Mouse (Mus musculus) midbrain, postnatal 0 days (tissue): ENCODE data around the gene Cttn. TPM values are rescaled to one million over a fixed set of nuclear protein-coding genes. Genes with fewer than 3 reads are reported as not detected.

Experiments
- ATAC-seq: fragments of 200-750 bp; cut with Nextera tagmentation; 2 replicates; pipeline ENCODE4 v1.8.0; 2017; ENCODE audit warnings: moderate number of reproducible peaks, mild to moderate bottlenecking, moderate TSS enrichment, moderate library complexity; ENCODE audit not compliant: low FRiP score
- DNase-seq: peaks from one replicate; pipeline ENCODE4 v3.0.0-alpha.2; 2015; ENCODE audit warnings: low spot score
- H3K27ac ChIP-seq: fragments of 300-500 bp; sonication (generic); 2 replicates; pipeline ENCODE4 v1.5.1; 2014; ENCODE audit warnings: low read depth, mild to moderate bottlenecking, low read length, mixed read lengths
- H3K27me3 ChIP-seq: fragments of 300-500 bp; sonication (generic); 2 replicates; pipeline ENCODE4 v1.6.1; 2014; ENCODE audit warnings: low read length, control low read depth, mixed read lengths; ENCODE audit not compliant: insufficient read depth
- H3K36me3 ChIP-seq: fragments of 300-500 bp; sonication (generic); 2 replicates; pipeline ENCODE4 v1.6.1; 2014; ENCODE audit warnings: low read length, control low read depth, mixed read lengths; ENCODE audit not compliant: insufficient read depth
- H3K4me1 ChIP-seq: fragments of 300-500 bp; sonication (generic); 2 replicates; pipeline ENCODE4 v1.6.1; 2014; ENCODE audit warnings: mild to moderate bottlenecking, control low read depth, antibody characterized with exemption, low read length, mixed read lengths; ENCODE audit not compliant: insufficient read depth
- H3K4me2 ChIP-seq: fragments of 300-500 bp; sonication (generic); 2 replicates; pipeline ENCODE4 v1.6.1; 2014; ENCODE audit warnings: low read depth, mild to moderate bottlenecking, low read length, mixed read lengths; ENCODE audit not compliant: poor library complexity, severe bottlenecking
- H3K4me3 ChIP-seq: fragments of 300-500 bp; sonication (generic); 2 replicates; pipeline ENCODE4 v1.5.1; 2014; ENCODE audit warnings: low read depth, mild to moderate bottlenecking, low read length, moderate library complexity
- H3K9ac ChIP-seq: fragments of 300-500 bp; sonication (generic); replicated peaks from 2 replicates; pipeline ENCODE4 v1.6.1; 2014; ENCODE audit warnings: mild to moderate bottlenecking, low read length, moderate library complexity, mixed read lengths; ENCODE audit not compliant: poor library complexity, severe bottlenecking
- H3K9me3 ChIP-seq: fragments of 300-500 bp; sonication (generic); 2 replicates; pipeline ENCODE4 v1.6.1; 2016; ENCODE audit warnings: low read length, control low read depth
- CTCF ChIP-seq: IDR thresholded peaks from 2 replicates; pipeline ENCODE4 v1.5.1; 2016; ENCODE audit warnings: antibody characterized with exemption, mild to moderate bottlenecking
- WGBS: fragments of 180-500 bp; shearing (Covaris S2); extraction: QIAGEN DNeasy Blood & Tissue Kit; methylation state at CpG from one replicate; pipeline ENCODE4 v1.1.7; 2014; 5-methylcytosine and 5-hydroxymethylcytosine counted together
- polyA plus RNA-seq: library from polyadenylated mRNA; unstranded; fragments of >200 nt; fragmentation: Nextera tagmentation; extraction: Ambion mirVana; gene quantifications from 2 replicates; pipeline ENCODE4 v1.2.1, GENCODE M21; 2015
- total RNA-seq: library from RNA; depleted of rRNA; stranded (reverse); fragments of >200 nt; gene quantifications from 2 replicates; pipeline ENCODE4 v1.2.3, GENCODE M21; 2014

Gene Cttn
- total and polyA plus RNA-seq, 2 experiments from 2014 or later = 131 to 162 TPM

DNA sequence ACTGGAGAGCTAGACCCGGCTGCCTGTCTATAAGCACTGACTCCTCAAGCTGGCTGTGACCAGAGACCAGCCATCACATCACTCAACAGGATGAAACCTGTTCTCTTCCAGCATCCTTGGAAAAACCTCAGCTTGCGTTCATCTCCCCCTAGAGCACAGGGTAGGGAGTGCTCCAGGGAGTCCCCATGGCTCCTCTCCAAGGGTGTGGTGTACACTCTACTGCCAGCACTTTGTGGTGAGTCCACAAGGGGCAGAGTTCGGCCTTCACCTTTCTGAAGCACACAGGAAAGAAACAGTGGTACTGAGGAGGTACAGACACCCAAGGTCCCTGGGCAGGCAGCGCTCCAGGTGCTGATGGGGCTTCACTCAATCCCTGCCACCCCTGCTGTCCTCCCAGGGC is 55.0 kb downstream of the Cttn start:
- Histone ChIP-seq H3K4me3 (no peak overlapping the region), H3K4me2 (no peak overlapping the region), H3K9ac (no peak overlapping the region), H3K9me3 (no peaks in the 10 kb centered on the region), H3K27ac (peak overlapping the region; percentile 26; the same call in 1 of the 2 replicates), H3K4me1 (peaks cover 8% of the 10 kb centered on the region; the same call in 1 of the 2 replicates), H3K27me3 (no peaks in the 10 kb centered on the region), H3K36me3 (0 out of 2 replicates have a peak, but pooled peaks cover 8% of the 10 kb centered on the region)
- WGBS = 80% methylated on average over 4 of the region's 4 CpGs
- peak; percentile 57 for TF ChIP-seq CTCF
- peak; percentile 44 for DNase-seq
- no peak for ATAC-seq

DNA sequence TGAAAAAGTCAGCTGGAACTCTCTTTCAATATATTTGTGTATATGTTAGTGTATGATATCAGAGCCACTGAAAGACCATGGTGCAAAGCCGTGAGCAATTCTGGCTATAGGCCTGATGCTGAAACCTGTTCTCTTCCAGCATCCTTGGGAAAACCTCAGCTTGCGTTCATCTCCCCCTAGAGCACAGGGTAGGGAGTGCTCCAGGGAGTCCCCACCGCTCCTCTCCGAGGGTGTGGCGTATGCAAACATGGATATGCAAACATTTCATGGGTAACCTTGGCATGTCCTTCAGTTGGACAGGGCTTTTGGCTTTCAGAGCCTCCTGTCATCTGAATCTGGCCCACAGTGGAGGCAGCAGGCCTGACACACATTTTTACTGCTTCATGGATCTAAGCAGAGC is 56.2 kb downstream of the Cttn start:
- no peak overlapping the region for H3K4me3 ChIP-seq
- no peaks in the 10 kb centered on the region for H3K9me3 ChIP-seq
- H3K36me3 ChIP-seq = peaks cover 14% of the 10 kb centered on the region
- peaks cover 8% of the 10 kb centered on the region; the same call in 1 of the 2 replicates for H3K4me1 ChIP-seq
- H3K4me2 ChIP-seq = no peak overlapping the region
- H3K27ac ChIP-seq = no peak overlapping the region
- 81% methylated on average over 5 of the region's 5 CpGs for WGBS
- TF ChIP-seq CTCF = peak; percentile 26
- no peak for ATAC-seq
- no peak for DNase-seq
- H3K27me3 ChIP-seq = no peaks in the 10 kb centered on the region
- H3K9ac ChIP-seq = no peak overlapping the region

DNA sequence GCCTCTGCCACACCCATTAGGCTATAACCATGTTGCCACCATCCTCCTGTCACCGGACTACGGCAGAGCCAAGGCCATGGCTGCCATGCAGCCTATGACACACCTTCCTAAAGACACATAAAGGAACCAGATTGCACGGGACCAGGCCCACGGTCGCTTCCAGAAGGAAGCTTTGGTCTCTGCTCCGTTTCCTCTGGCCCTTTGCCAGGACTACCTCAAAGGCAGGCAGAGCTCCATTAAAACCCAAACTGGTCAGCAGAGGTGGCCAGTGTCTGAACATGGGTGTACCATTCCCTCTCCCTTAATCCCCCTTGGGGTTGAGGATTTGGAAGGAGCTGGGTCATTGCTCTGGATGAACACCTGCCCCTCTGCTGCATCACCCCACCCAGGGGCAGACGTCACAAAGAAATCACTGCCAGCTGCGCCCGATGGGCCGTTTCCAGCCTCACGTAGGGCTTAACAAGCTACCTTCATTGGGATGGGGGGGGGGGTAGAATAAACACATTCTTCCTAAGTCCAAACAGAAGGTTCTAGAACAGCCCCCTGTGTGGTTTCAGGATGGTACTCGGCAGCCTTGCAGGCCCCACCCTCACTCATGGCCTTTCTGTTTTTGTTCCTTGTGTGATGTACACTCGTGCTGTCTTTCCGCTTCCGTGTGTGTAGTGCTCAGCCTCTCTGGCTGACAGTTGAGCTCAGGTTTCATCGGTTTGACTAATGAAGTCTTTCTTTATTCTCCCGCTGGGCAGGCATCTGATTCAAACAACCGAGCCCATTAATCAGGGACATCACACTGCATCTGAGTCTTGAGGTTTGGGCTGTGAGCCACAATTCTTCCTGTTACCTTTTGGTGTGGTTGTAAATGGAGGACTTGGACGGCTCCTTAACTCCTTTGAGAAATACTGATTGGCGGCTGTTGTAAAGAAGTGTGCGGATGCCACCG is 58.6 kb downstream of the Cttn start:
- Histone ChIP-seq H3K4me1 (peaks cover 3% of the 10 kb centered on the region; the same call in 1 of the 2 replicates), H3K9me3 (no peaks in the 10 kb centered on the region), H3K36me3 (peaks cover 25% of the 10 kb centered on the region), H3K27me3 (no peaks in the 10 kb centered on the region), H3K27ac (peak overlapping the region; percentile 19; the same call in 1 of the 2 replicates), H3K4me3 (no peak overlapping the region), H3K9ac (no peak overlapping the region), H3K4me2 (no peak overlapping the region)
- no peak for TF ChIP-seq CTCF
- peak; percentile 80 for DNase-seq
- WGBS = 48% methylated on average over 22 of the region's 22 CpGs
- no peak for ATAC-seq

DNA sequence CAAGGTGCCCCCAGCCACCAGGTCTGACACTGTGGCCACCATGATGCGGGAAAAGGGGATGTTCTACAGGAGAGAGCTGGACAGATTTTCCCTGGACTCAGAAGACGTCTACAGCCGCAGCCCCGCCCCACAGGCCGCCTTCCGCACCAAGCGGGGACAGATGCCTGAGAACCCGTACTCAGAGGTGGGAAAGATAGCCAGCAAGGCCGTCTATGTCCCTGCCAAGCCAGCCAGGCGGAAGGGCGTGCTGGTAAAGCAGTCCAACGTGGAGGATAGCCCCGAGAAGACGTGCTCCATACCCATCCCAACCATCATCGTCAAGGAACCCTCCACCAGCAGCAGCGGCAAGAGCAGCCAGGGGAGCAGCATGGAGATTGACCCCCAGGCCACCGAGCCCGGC is 61.1 kb downstream of the Cttn start:
- H3K27ac ChIP-seq = no peak overlapping the region
- H3K9ac ChIP-seq = no peak overlapping the region
- 85% methylated on average over 18 of the region's 18 CpGs for WGBS
- no peak overlapping the region for H3K4me2 ChIP-seq
- no peak overlapping the region for H3K4me3 ChIP-seq
- H3K9me3 ChIP-seq = no peaks in the 10 kb centered on the region
- TF ChIP-seq CTCF = no peak
- DNase-seq = no peak
- ATAC-seq = no peak
- no peaks in the 10 kb centered on the region for H3K27me3 ChIP-seq
- H3K4me1 ChIP-seq = peaks cover 3% of the 10 kb centered on the region; the same call in 1 of the 2 replicates
- peaks cover 36% of the 10 kb centered on the region for H3K36me3 ChIP-seq

DNA sequence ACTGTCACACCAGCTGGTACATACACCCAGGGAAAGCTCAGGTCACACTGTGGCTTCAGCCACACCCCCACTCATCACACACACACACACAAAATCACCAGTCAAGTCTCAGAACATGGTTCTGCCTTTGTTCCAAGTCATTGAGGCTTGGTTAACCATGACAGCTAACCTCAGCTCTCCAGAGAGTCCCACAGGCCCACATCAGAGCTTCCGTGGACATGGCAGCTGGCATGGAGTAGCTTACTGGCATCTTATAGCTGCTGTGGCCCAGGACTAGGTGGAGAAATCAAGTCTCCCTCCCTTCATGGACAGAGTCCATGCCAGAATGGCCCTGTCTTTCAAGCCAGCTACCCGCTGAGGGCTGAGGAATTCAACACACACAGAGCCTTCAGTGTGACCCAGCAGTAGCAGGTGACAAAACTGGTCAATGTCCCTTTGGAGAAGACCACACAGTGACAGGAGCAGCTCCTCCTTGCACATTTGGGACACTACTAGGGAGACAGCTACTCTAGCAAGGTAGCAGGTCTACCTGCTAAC is 62.3 kb downstream of the Cttn start:
- Histone ChIP-seq H3K4me2 (no peak overlapping the region), H3K27ac (no peak overlapping the region), H3K36me3 (peaks cover 32% of the 10 kb centered on the region), H3K4me3 (no peak overlapping the region), H3K9me3 (no peaks in the 10 kb centered on the region), H3K27me3 (no peaks in the 10 kb centered on the region), H3K4me1 (peaks cover 3% of the 10 kb centered on the region; the same call in 1 of the 2 replicates), H3K9ac (no peak overlapping the region)
- 71% methylated on average over 2 of the region's 2 CpGs for whole genome bisulfite sequencing
- ATAC-seq = no peak
- no peak for TF ChIP-seq CTCF
- DNase-seq = peak; percentile 66

DNA sequence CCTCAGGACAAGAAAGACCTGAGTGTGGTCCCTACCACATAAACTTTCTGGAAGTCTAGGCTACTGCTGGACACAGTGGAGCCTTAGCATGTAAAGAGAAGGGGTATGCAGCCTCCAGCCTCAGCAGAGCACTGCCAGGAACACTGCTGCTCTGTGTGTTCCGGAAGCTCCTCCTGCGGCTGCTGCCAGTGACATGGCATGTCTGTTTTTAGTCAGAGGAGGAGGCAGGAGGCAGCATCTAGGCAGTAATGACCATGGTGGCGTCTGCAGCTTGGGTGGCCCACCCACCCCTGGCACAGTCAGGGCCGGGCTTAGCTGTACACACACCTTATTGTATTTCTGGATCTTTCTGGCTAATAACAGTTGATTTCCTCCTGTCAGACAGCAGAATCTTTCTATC is 63.1 kb downstream of the Cttn start:
- Histone ChIP-seq H3K36me3 (peaks cover 31% of the 10 kb centered on the region), H3K4me2 (no peak overlapping the region), H3K9me3 (no peaks in the 10 kb centered on the region), H3K4me1 (peaks cover 3% of the 10 kb centered on the region; the same call in 1 of the 2 replicates), H3K4me3 (no peak overlapping the region), H3K27ac (no peak overlapping the region), H3K9ac (no peak overlapping the region), H3K27me3 (no peaks in the 10 kb centered on the region)
- ATAC-seq (no peak), DNase-seq (peak; percentile 21)
- no peak for TF ChIP-seq CTCF
- 67% methylated on average over 4 of the region's 4 CpGs for WGBS
